Mouse (Mus musculus): Measurements from ENCODE around the gene Galntl6. TPM values are rescaled to one million over a fixed set of nuclear protein-coding genes. Genes with fewer than 3 reads are reported as not detected.
A peak's percentile ranks its signal among the peaks of the same experiment; 100 is the strongest.

The Galntl6 gene
- polyA plus RNA-seq, 1 experiment from 2014 or later: 0.91 TPM

DNA sequence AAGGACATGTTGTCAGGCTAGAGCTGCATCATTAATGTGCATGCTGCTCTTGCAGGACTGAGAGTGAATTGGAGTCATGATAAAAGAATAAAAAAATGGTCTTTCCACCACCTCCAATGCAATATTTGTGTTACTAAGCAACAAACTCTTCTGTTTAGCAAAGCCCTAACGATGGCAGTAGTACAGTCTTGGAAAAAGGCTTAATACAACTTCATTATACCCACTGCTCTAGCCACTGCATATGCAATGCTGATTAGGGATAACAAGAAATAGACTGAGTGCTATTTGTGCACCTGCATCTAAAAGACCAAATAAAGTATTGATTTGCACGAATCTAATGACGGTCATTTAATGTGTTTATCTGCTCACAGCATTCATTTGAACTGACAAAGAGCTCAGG is 880.2 kb downstream of the Galntl6 start:
- no peak for DNase-seq (ENCODE audit: low spot score)
- no peak for TF ChIP-seq CTCF (IDR thresholded peaks at IDR 0.05; ENCODE audit: low read depth)
- H3K4me3 ChIP-seq (replicated peaks; ENCODE audit: low read depth, low read length): no peak overlapping the region
- H3K4me2 ChIP-seq (ENCODE audit: low read length): no peak overlapping the region
- no peaks in the 10 kb centered on the region for H3K4me1 ChIP-seq (replicated peaks; ENCODE audit: insufficient read depth, low read length)
- no peaks in the 10 kb centered on the region for H3K36me3 ChIP-seq (ENCODE audit: insufficient read depth, low read length)
- WGBS: 89% methylated on average over 3 of the region's 3 CpGs
- H3K27me3 ChIP-seq (ENCODE audit: insufficient read depth, low read length): no peaks in the 10 kb centered on the region
- H3K9me3 ChIP-seq (replicated peaks; ENCODE audit: low read length): no peaks in the 10 kb centered on the region
- no peak for ATAC-seq (replicated peaks; ENCODE audit: low FRiP score, low read depth)
- no peak overlapping the region for H3K27ac ChIP-seq
- no peak overlapping the region for H3K9ac ChIP-seq (ENCODE audit: low read depth, low read length)

GRCm38 (mm10) chr8:58025558-58025957 is 886.9 kb downstream of the Galntl6 start:
- DNase-seq (ENCODE audit: low spot score) (no peak), ATAC-seq (replicated peaks; ENCODE audit: low FRiP score, low read depth) (no peak)
- TF ChIP-seq CTCF (IDR thresholded peaks at IDR 0.05; ENCODE audit: low read depth): no peak
- no peak overlapping the region for H3K27ac ChIP-seq
- no peaks in the 10 kb centered on the region for H3K9me3 ChIP-seq (replicated peaks; ENCODE audit: low read length)
- no peaks in the 10 kb centered on the region for H3K36me3 ChIP-seq (ENCODE audit: insufficient read depth, low read length)
- 88% methylated on average over 4 of the region's 4 CpGs for WGBS
- no peak overlapping the region for H3K4me2 ChIP-seq (ENCODE audit: low read length)
- H3K9ac ChIP-seq (ENCODE audit: low read depth, low read length): no peak overlapping the region
- H3K4me1 ChIP-seq (replicated peaks; ENCODE audit: insufficient read depth, low read length): no peaks in the 10 kb centered on the region
- H3K27me3 ChIP-seq (ENCODE audit: insufficient read depth, low read length): no peaks in the 10 kb centered on the region
- H3K4me3 ChIP-seq (replicated peaks; ENCODE audit: low read depth, low read length): no peak overlapping the region

GRCm38 (mm10) chr8:58025094-58025493 is 887.3 kb downstream of the Galntl6 start:
- no peaks in the 10 kb centered on the region for H3K4me1 ChIP-seq (replicated peaks; ENCODE audit: insufficient read depth, low read length)
- 92% methylated on average over 1 of the region's 1 CpGs for WGBS
- H3K27me3 ChIP-seq (ENCODE audit: insufficient read depth, low read length): no peaks in the 10 kb centered on the region
- H3K9ac ChIP-seq (ENCODE audit: low read depth, low read length): no peak overlapping the region
- no peaks in the 10 kb centered on the region for H3K36me3 ChIP-seq (ENCODE audit: insufficient read depth, low read length)
- no peak overlapping the region for H3K4me3 ChIP-seq (replicated peaks; ENCODE audit: low read depth, low read length)
- no peaks in the 10 kb centered on the region for H3K9me3 ChIP-seq (replicated peaks; ENCODE audit: low read length)
- no peak for ATAC-seq (replicated peaks; ENCODE audit: low FRiP score, low read depth)
- DNase-seq (ENCODE audit: low spot score): no peak
- H3K4me2 ChIP-seq (ENCODE audit: low read length): no peak overlapping the region
- no peak overlapping the region for H3K27ac ChIP-seq
- no peak for TF ChIP-seq CTCF (IDR thresholded peaks at IDR 0.05; ENCODE audit: low read depth)

- H3K27ac ChIP-seq: no peak overlapping the region
- no peaks in the 10 kb centered on the region for H3K27me3 ChIP-seq (ENCODE audit: insufficient read depth, low read length)
- no peaks in the 10 kb centered on the region for H3K9me3 ChIP-seq (replicated peaks; ENCODE audit: low read length)
- no peaks in the 10 kb centered on the region for H3K36me3 ChIP-seq (ENCODE audit: insufficient read depth, low read length)
- DNase-seq (ENCODE audit: low spot score) (peak; percentile 19), ATAC-seq (replicated peaks; ENCODE audit: low FRiP score, low read depth) (no peak)
- H3K4me1 ChIP-seq (replicated peaks; ENCODE audit: insufficient read depth, low read length): no peaks in the 10 kb centered on the region
- no peak overlapping the region for H3K4me3 ChIP-seq (replicated peaks; ENCODE audit: low read depth, low read length)
- H3K9ac ChIP-seq (ENCODE audit: low read depth, low read length): no peak overlapping the region
- no peak overlapping the region for H3K4me2 ChIP-seq (ENCODE audit: low read length)
- TF ChIP-seq CTCF (IDR thresholded peaks at IDR 0.05; ENCODE audit: low read depth): no peak
- WGBS: 51% methylated on average over 2 of the region's 2 CpGs
Measured at GRCm38 (mm10) chr8:58023426-58024176, 888.8 kb downstream of the Galntl6 start.

DNA sequence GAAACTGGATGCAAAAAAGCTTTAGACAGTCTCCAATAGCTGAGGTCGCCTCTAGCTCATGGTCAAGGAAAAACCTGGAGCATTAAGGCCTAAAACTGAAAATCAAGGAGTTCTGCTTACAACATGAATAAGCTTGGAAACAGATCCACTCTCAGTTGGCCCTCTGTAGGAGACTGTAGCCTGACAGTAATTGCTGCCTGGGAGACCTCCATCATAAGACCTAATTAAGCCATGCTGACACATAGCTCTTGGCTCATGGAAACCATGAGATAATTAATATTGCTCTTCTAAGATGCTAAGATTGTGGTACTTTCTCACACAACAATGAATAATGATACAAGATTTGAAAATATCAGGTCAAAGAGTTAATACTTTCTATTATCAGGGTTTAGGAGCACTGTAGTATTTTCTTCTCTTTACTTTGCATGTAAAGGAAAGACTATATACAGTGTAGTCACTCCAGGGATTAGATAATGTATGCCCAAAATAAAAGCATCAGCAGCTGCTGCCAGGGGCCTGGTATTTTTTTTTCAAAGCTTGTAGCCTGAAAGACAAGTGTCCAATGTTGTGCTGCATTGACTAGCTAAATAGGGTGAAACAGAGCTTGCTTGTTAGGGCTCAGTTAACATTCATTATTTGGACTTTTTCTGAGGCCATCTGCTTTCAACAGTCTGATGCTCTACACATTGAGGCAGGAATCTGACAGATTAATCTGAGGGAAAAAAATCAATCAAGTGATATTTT is 922.8 kb downstream of the Galntl6 start:
- Histone ChIP-seq H3K9me3 (replicated peaks; ENCODE audit: low read length) (no peaks in the 10 kb centered on the region), H3K27me3 (ENCODE audit: insufficient read depth, low read length) (no peaks in the 10 kb centered on the region), H3K4me2 (ENCODE audit: low read length) (no peak overlapping the region), H3K27ac (no peak overlapping the region), H3K4me1 (replicated peaks; ENCODE audit: insufficient read depth, low read length) (no peaks in the 10 kb centered on the region), H3K9ac (ENCODE audit: low read depth, low read length) (no peak overlapping the region), H3K36me3 (ENCODE audit: insufficient read depth, low read length) (no peaks in the 10 kb centered on the region), H3K4me3 (replicated peaks; ENCODE audit: low read depth, low read length) (no peak overlapping the region)
- no peak for TF ChIP-seq CTCF (IDR thresholded peaks at IDR 0.05; ENCODE audit: low read depth)
- DNase-seq (ENCODE audit: low spot score) (no peak), ATAC-seq (replicated peaks; ENCODE audit: low FRiP score, low read depth) (no peak)
- 89% methylated on average over 1 of the region's 1 CpGs for WGBS

DNA sequence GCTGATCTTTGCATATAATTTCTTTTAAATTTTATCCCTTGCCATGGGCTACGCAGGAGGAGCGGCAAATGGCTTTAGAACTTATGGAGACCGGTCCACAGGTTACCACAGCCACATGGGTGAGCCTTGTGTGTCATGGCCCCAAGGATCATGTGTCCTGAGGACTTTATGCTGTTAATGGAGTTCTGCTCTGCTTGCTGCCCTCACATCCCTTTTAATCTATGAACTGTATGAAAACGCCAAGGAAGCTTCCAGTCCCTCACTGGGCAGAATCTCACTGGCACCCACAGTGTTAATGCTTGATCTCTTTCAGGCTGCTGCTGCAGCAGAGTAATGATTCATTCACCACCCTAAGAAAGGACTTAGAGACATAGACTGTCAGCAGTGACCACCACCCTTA is 935.1 kb downstream of the Galntl6 start:
- Histone ChIP-seq H3K27ac (no peak overlapping the region), H3K4me2 (ENCODE audit: low read length) (no peak overlapping the region), H3K9me3 (replicated peaks; ENCODE audit: low read length) (no peaks in the 10 kb centered on the region), H3K4me1 (replicated peaks; ENCODE audit: insufficient read depth, low read length) (no peaks in the 10 kb centered on the region), H3K9ac (ENCODE audit: low read depth, low read length) (no peak overlapping the region), H3K4me3 (replicated peaks; ENCODE audit: low read depth, low read length) (no peak overlapping the region), H3K36me3 (ENCODE audit: insufficient read depth, low read length) (no peaks in the 10 kb centered on the region), H3K27me3 (ENCODE audit: insufficient read depth, low read length) (no peaks in the 10 kb centered on the region)
- DNase-seq (ENCODE audit: low spot score) (no peak), ATAC-seq (replicated peaks; ENCODE audit: low FRiP score, low read depth) (no peak)
- TF ChIP-seq CTCF (IDR thresholded peaks at IDR 0.05; ENCODE audit: low read depth): no peak
- WGBS: 60% methylated on average over 4 of the region's 4 CpGs

Data from kidney, postnatal 0 days (tissue).